Mouse (Mus musculus) A20 (cell line): ENCODE data around the gene Gm20388.

Experiments used
- DNase-seq: peaks from one replicate; pipeline ENCODE4 v3.0.0-alpha.2; 2011; ENCODE audit warnings: low read depth, low spot score

Gm20388 gene

DNA sequence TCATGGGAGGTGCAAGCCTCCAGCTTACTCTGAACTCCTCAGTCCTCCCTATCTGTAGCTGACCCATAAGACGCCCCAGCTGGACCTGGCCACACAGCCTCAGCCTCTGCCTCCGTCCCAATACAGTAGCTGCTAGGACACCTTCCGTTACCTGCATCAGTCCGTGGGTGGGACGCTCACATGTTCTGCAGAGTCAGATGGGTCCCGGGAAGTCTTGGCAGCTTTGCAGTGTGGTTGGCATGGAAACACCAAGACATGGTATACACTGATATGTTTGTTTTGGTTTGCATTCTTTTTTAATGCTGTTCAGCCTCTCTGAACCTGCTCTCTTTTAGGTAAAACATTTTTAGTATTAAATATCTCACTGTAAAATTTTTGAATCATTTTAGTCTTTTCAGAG is 3925.7 kb downstream of the Gm20388 start:
- no peak for DNase-seq

DNA sequence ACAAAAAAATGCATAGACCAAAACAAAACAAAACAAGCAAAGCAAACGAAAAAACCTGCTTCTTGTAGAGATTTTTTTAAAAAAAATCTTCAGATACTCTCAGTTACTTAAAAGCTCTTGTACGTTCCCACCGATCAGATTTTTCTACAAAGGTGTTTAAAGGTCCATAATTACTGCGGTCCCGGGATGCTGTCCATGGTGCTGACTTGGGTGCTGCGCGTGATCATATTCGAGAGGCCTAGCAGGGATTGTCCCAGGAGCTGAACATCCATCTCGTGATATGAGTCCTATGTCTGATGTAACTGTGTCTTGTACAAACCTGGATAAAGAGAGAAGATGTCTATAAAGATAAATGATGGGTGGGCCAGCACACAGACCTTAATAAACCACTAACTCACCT is 3927.9 kb downstream of the Gm20388 start:
- DNase-seq, result no peak

GRCm38 (mm10) chr8:123840578-123841345 is 3930.1 kb downstream of the Gm20388 start:
- DNase-seq, result no peak

GRCm38 (mm10) chr8:123842086-123842485 is 3931.4 kb downstream of the Gm20388 start:
- no peak for DNase-seq

GRCm38 (mm10) chr8:123844341-123844740 is 3933.7 kb downstream of the Gm20388 start:
- DNase-seq, result no peak

GRCm38 (mm10) chr8:123845114-123845513 is 3934.5 kb downstream of the Gm20388 start:
- no peak for DNase-seq

- DNase-seq, result no peak
Measured at GRCm38 (mm10) chr8:123845991-123846390, 3935.3 kb downstream of the Gm20388 start.

DNA sequence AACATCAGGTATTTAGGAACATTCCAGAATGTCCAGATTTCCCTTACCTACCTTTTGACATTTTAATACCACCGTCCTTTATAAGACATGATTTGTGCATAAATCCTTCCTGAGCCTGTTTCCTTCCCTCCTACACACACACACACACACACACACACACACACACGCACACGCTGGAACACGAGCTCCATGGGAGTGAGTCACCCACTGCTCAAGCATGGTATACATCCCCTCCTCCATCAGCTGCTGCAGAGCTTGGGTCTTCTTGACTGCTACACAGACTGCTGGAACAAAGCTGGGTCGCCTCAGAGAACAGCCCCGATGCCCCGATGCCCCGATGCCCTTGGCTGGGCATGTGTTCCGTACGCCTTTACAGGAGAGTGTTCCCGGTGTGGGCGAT is 3935.9 kb downstream of the Gm20388 start:
- no peak for DNase-seq

DNA sequence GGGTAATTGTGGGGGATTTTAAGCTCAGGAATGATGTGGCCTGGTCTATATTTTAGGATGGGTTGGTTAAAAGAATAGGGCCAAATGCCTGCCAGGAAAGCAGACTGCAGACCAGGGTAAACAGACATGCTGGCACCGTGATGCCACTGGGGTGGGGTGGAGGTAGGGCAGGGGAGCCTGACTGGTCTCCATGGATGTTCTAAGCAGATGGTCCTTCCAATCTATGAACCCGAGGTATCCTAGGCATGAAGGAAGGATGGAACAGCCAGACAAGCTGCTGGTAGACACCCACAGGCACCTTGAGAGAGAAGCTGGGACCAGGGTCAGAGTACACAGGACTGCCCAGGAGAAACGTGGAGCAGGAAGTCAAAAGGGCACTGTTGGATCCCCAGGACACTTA is 3936.9 kb downstream of the Gm20388 start:
- no peak for DNase-seq

DNA sequence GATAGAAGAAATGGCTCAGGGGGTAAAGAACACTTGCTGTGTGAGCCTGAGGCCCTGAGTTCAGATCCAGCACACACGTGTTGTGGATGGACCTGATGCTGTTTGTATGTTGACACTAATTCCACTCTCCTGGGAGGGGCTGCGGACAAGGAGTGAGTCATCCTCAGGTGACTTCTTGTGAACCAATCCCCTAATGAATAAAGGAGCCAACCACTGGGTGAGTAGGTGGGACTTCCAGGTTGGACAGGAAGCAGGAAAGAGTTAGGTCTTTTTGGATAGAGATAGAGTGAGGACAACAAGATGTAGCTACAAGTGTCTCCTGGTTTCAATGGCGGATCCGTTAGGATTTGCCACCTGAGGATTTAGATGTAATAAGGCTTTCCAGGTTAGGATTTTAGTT is 3938.7 kb downstream of the Gm20388 start:
- DNase-seq, result peak; percentile 70

- no peak for DNase-seq
Measured at GRCm38 (mm10) chr8:123851590-123851989, 3940.9 kb downstream of the Gm20388 start.

GRCm38 (mm10) chr8:123854252-123854651 is 3943.6 kb downstream of the Gm20388 start:
- no peak for DNase-seq

DNA sequence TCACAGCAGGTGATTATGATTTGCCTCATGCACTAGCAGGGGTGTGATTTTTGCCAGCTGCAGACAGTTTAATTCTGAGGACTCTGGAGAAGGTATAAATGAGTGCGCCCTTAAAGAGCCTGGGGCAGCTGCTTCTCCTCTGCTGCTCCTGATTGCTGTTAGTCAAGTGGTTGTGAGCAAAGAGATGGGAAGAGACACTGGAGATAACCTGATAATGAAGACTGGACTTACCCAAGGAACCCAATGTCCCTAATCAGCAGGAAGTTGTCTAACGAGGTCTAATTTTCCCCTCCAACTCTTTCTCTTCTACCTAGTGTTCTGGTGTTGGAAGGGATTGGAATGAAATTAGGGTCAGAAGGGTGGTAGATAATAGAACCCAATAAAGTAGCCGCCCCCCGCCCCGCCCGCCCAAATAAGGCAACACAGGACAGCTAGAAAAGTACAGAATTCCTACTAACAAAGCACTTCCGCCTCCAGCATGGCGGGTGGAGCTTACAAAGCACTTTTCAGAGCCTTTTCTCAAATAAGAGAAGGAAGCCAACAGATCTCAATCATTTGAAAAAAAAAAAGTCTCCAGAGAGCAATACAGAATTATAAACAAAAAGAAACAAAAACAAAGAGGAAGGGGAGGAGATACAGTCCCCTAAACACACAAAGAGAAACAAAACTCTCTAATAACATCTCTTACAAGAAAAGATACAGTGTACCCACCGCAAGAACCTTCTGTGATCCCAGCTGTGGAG is 3944.3 kb downstream of the Gm20388 start:
- DNase-seq, result no peak

DNA sequence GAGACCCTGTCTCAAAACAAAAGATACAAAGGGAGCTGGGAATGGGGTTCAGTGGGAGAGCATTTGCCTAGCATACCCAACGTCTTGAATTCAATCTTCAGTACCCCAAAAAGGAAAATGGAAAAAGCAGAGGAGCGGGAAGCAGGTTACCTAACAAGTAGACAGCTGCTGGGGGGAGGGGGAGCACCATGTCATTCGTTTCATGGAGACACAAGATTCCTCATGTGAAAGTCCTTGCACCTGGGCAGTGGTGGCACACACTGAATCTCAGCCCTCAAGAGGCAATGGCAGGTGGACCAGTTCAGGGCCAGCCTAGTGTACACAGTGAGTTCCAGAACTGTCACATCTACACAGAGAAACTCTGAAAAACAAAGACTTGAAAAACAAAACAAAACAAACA is 3946.7 kb downstream of the Gm20388 start:
- no peak for DNase-seq

GRCm38 (mm10) chr8:123858574-123858940 is 3947.9 kb downstream of the Gm20388 start:
- DNase-seq, result no peak

DNA sequence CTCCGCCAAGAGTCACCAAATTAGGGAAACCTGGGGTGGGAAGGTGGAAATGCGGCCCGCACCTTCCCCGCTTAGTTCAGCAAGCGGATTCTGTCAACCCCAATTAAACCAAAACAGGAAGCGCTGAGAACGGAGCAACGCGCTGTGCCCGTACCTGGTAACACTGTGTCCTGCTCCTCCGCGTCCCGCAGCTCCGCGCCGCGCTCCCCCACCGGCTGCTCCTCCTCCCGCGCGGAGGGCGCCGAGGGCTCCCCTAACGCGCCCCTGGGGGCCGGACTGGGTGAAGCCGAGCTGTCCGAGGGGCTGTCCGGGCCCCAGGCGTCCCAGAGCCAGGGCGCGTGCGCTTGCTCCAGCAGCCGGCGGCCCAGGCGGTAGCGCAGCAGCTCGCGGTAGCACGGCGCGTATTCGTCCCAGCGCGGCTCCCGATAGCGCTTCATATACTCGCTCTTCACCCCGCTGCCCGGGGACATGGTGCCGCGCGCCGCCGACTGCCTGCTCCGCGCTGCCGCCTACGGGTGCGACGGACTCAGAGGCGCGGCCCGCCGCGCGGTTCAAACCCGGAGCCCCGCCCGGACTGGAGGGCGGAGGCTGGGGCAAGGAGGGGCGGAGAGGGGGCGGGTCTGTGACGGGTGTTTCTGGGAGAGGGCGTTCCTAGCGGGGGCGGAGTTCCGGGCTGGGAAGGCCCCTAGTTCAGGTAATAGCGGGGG is 3948.5 kb downstream of the Gm20388 start:
- DNase-seq, result peak; percentile 95

DNA sequence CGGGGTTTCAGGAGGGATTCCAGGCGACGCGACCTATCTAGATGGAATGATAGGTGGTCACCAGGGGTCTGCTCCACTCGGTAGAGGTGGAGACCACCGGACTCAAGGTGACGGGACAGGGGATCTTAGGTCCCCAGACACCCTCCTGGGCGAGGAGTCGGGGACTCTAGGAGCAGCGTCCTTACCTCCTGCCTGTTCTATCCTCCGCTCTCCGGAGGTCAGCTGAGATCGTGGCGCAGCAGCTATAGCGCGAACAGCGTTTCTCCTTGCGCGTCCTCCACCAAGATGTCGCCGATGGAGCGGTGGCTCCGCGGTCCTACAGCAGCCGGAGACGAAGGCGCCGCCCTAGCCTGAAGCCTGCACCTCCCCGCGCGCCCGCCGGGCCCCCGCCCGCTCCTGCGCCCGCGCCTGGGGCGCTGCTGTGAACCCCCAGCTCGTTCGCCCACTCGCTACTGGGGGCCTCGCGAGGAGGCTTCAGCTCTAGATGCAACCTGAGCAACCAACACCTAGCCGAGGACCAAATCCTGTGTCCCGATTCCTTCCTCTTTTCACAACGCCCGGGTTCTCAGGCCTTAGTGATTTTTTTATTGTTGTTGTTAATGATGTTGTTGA is 3949.1 kb downstream of the Gm20388 start, which contains the start of gene Ccsap:
Gene Ccsap (minus strand): TSS at position 562 of the 612 bp plus-strand sequence.
- DNase-seq, result peak; percentile 76

- no peak for DNase-seq
Measured at GRCm38 (mm10) chr8:123860386-123860785, 3949.7 kb downstream of the Gm20388 start.

GRCm38 (mm10) chr8:123865786-123866185 is 3955.1 kb downstream of the Gm20388 start:
- no peak for DNase-seq

- no peak for DNase-seq
Measured at GRCm38 (mm10) chr8:123866971-123867370, 3956.3 kb downstream of the Gm20388 start.

- DNase-seq, result no peak
Measured at GRCm38 (mm10) chr8:123872048-123872447, 3961.4 kb downstream of the Gm20388 start.

- no peak for DNase-seq
Measured at GRCm38 (mm10) chr8:123873364-123873763, 3962.7 kb downstream of the Gm20388 start.
